Mouse (Mus musculus): ENCODE measurements around the gene Tnrc18.

Tnrc18 gene

GRCm38 (mm10) chr5:142718486-142718885 is 99.0 kb downstream of the Tnrc18 start:
- no peak for DNase-seq (ENCODE audit: low spot score)

- peak; percentile 79 for DNase-seq (ENCODE audit: low spot score)
Measured at GRCm38 (mm10) chr5:142718037-142718436, 99.4 kb downstream of the Tnrc18 start.

- DNase-seq (ENCODE audit: low spot score) = no peak
Measured at GRCm38 (mm10) chr5:142716056-142716455, 101.4 kb downstream of the Tnrc18 start.

- no peak for DNase-seq (ENCODE audit: low spot score)
Measured at GRCm38 (mm10) chr5:142715059-142715458, 102.4 kb downstream of the Tnrc18 start.

GRCm38 (mm10) chr5:142713966-142714365 is 103.5 kb downstream of the Tnrc18 start:
- no peak for DNase-seq (ENCODE audit: low spot score)

- DNase-seq (ENCODE audit: low spot score) = no peak
Measured at GRCm38 (mm10) chr5:142712373-142712772, 105.1 kb downstream of the Tnrc18 start.

GRCm38 (mm10) chr5:142709436-142709835 is 108.0 kb downstream of the Tnrc18 start:
- no peak for DNase-seq (ENCODE audit: low spot score)

GRCm38 (mm10) chr5:142707709-142708108 is 109.8 kb downstream of the Tnrc18 start:
- no peak for DNase-seq (ENCODE audit: low spot score)

GRCm38 (mm10) chr5:142703569-142703968 is 113.9 kb downstream of the Tnrc18 start:
- DNase-seq (ENCODE audit: low spot score) = no peak

GRCm38 (mm10) chr5:142702511-142703138 is 114.8 kb downstream of the Tnrc18 start:
- peak; percentile 34 for DNase-seq (ENCODE audit: low spot score)

- peak; percentile 80 for DNase-seq (ENCODE audit: low spot score)
Measured at GRCm38 (mm10) chr5:142701651-142702510, 115.6 kb downstream of the Tnrc18 start.

GRCm38 (mm10) chr5:142700842-142701589 is 116.4 kb downstream of the Tnrc18 start:
- no peak for DNase-seq (ENCODE audit: low spot score)

GRCm38 (mm10) chr5:142697742-142698141 is 119.7 kb downstream of the Tnrc18 start:
- no peak for DNase-seq (ENCODE audit: low spot score)

- DNase-seq (ENCODE audit: low spot score) = no peak
Measured at GRCm38 (mm10) chr5:142696865-142697264, 120.6 kb downstream of the Tnrc18 start.

GRCm38 (mm10) chr5:142696258-142696657 is 121.2 kb downstream of the Tnrc18 start:
- DNase-seq (ENCODE audit: low spot score) = peak; percentile 48

- DNase-seq (ENCODE audit: low spot score) = peak; percentile 83
Measured at GRCm38 (mm10) chr5:142694627-142695340, 122.7 kb downstream of the Tnrc18 start.

- peak; percentile 82 for DNase-seq (ENCODE audit: low spot score)
Measured at GRCm38 (mm10) chr5:142693738-142694430, 123.6 kb downstream of the Tnrc18 start.

- DNase-seq (ENCODE audit: low spot score) = peak; percentile 86
Measured at GRCm38 (mm10) chr5:142692971-142693737, 124.3 kb downstream of the Tnrc18 start.

- DNase-seq (ENCODE audit: low spot score) = peak; percentile 81
Measured at GRCm38 (mm10) chr5:142692248-142692647, 125.2 kb downstream of the Tnrc18 start, which contains the start of gene Slc29a4. TSS of gene Slc29a4 (plus strand) at chr5:142692512.

GRCm38 (mm10) chr5:142690343-142690742 is 127.1 kb downstream of the Tnrc18 start:
- no peak for DNase-seq (ENCODE audit: low spot score)

Data from MN1 (cell line).